Mouse (Mus musculus) hematopoietic multipotent progenitor cell, adult 10-12 weeks (in vitro differentiated cells): ENCODE data around the gene Top1. TPM values are rescaled to one million over a fixed set of nuclear protein-coding genes. Genes with fewer than 3 reads are reported as not detected.

Experiments used
- polyA plus RNA-seq: library from polyadenylated mRNA; stranded (reverse); fragments of >175 nt; gene quantifications from 2 replicates; pipeline ENCODE4 v1.2.3, GENCODE M21; 2012; ENCODE audit warnings: low replicate concordance

Top1 gene
- 34.3 and 57.1 TPM in 2 replicates for polyA plus RNA-seq

GRCm38 (mm10) chr2:160645614-160646137, at the start of gene Top1:
Gene Top1 (plus strand): TSS chr2:160645888.

GRCm38 (mm10) chr2:160731117-160731838, 85.6 kb downstream of the Top1 start, which contains the start of gene Plcg1:
Gene Plcg1 (plus strand): TSS chr2:160731300.

Other genes with a start within 250 kb of the Top1 start
- 17.5 and 69.0 TPM in 2 replicates for gene Plcg1, start 85.4 kb downstream of the Top1 start, polyA plus RNA-seq
- gene Zhx3, start 227.1 kb downstream of the Top1 start, polyA plus RNA-seq = 2.5 and 3.5 TPM in 2 replicates
- gene Lpin3, start 234.8 kb downstream of the Top1 start, polyA plus RNA-seq = 0.08 and 0.28 TPM in 2 replicates